8 mouse cellular contexts compared by ENCODE assay signal in genomic region chr2:158178696-158179369, GRCm38 (mm10). TPM values are rescaled to one million over a fixed set of nuclear protein-coding genes. Genes with fewer than 3 reads are reported as not detected.
DNase-seq lines count a peak whose midpoint lies in the region; ATAC-seq lines count a peak whose summit lies in the region.

No protein-coding gene starts in this region.

- H3K36me3 ChIP-seq in forebrain, embryonic 16.5 days (ENCODE audit: control insufficient read depth, insufficient read depth) = no peaks in the 10 kb centered on the region
- H3K36me3 ChIP-seq in hindbrain, embryonic 10.5 days = no peaks in the 10 kb centered on the region
- no peaks in the 10 kb centered on the region for H3K36me3 ChIP-seq in limb, embryonic 13.5 days
- H3K36me3 ChIP-seq in midbrain, embryonic 13.5 days = no peaks in the 10 kb centered on the region
- H3K36me3 ChIP-seq in stomach, embryonic 15.5 days = no peaks in the 10 kb centered on the region

- H3K27me3 ChIP-seq in forebrain, embryonic 16.5 days (replicated peaks; ENCODE audit: control insufficient read depth, insufficient read depth, low read length) = no peaks in the 10 kb centered on the region
- peaks cover 6% of the 10 kb centered on the region; the same call in 1 of the 2 replicates for H3K27me3 ChIP-seq in hindbrain, embryonic 10.5 days (ENCODE audit: insufficient read depth, poor library complexity, severe bottlenecking)
- H3K27me3 ChIP-seq in limb, embryonic 13.5 days = no peaks in the 10 kb centered on the region; the same call in 1 of the 2 replicates
- no peaks in the 10 kb centered on the region for H3K27me3 ChIP-seq in midbrain, embryonic 13.5 days
- H3K27me3 ChIP-seq in stomach, embryonic 15.5 days (replicated peaks) = no peaks in the 10 kb centered on the region

- H3K4me1 ChIP-seq in forebrain, embryonic 16.5 days (replicated peaks; ENCODE audit: control insufficient read depth, insufficient read depth, low read length) = peaks cover 42% of the 10 kb centered on the region
- H3K4me1 ChIP-seq in hindbrain, embryonic 10.5 days (replicated peaks) = peaks cover 33% of the 10 kb centered on the region
- H3K4me1 ChIP-seq in limb, embryonic 13.5 days = peaks cover 8% of the 10 kb centered on the region
- peaks cover 33% of the 10 kb centered on the region for H3K4me1 ChIP-seq in midbrain, embryonic 13.5 days (replicated peaks)
- peaks cover 16% of the 10 kb centered on the region for H3K4me1 ChIP-seq in stomach, embryonic 15.5 days

- peak overlapping the region; percentile 35 for H3K4me2 ChIP-seq in forebrain, embryonic 16.5 days (ENCODE audit: low read length)
- H3K4me2 ChIP-seq in limb, embryonic 13.5 days (replicated peaks) = peak overlapping the region; percentile 65
- peak overlapping the region; percentile 49 for H3K4me2 ChIP-seq in midbrain, embryonic 13.5 days (replicated peaks)
- H3K4me2 ChIP-seq in stomach, embryonic 15.5 days = peak overlapping the region; percentile 60

- WGBS in forebrain, embryonic 16.5 days = 17% methylated on average over 15 of the region's 19 CpGs
- WGBS in hindbrain, embryonic 10.5 days = 9% methylated on average over 19 of the region's 19 CpGs
- 10% methylated on average over 19 of the region's 19 CpGs for WGBS in limb, embryonic 13.5 days
- WGBS in midbrain, embryonic 13.5 days = 10% methylated on average over 19 of the region's 19 CpGs
- 10% methylated on average over 17 of the region's 19 CpGs for WGBS in stomach, embryonic 15.5 days

- ATAC-seq in CD4-positive, CD25-positive, alpha-beta regulatory T cell, adult 4 months = peak; percentile 57
- peak; percentile 23 for ATAC-seq in forebrain, embryonic 16.5 days
- ATAC-seq in limb, embryonic 13.5 days (ENCODE audit: low FRiP score, low read depth) = peak; percentile 82
- peak; percentile 51; the same call in 1 of the 2 replicates for ATAC-seq in midbrain, embryonic 13.5 days
- peak; percentile 81 for ATAC-seq in stomach, embryonic 15.5 days (ENCODE audit: insufficient read depth, low FRiP score, low read depth)

- peak; percentile 84 for DNase-seq in adrenal gland, postnatal 25 days
- DNase-seq in hindbrain, embryonic 10.5 days (ENCODE audit: low spot score) = peak; percentile 82
- DNase-seq in layer of hippocampus, adult 9-11 months = no peak

- no peaks in the 10 kb centered on the region for H3K9me3 ChIP-seq in forebrain, embryonic 16.5 days (ENCODE audit: control insufficient read depth, low read length)
- H3K9me3 ChIP-seq in hindbrain, embryonic 10.5 days = no peaks in the 10 kb centered on the region
- no peaks in the 10 kb centered on the region for H3K9me3 ChIP-seq in limb, embryonic 13.5 days
- no peaks in the 10 kb centered on the region for H3K9me3 ChIP-seq in midbrain, embryonic 13.5 days
- no peaks in the 10 kb centered on the region for H3K9me3 ChIP-seq in stomach, embryonic 15.5 days

- no peak overlapping the region for H3K27ac ChIP-seq in forebrain, embryonic 16.5 days (ENCODE audit: low read length)
- H3K27ac ChIP-seq in hindbrain, embryonic 10.5 days = peak overlapping the region; percentile 80
- no peak overlapping the region for H3K27ac ChIP-seq in limb, embryonic 13.5 days
- no peak overlapping the region for H3K27ac ChIP-seq in midbrain, embryonic 13.5 days
- H3K27ac ChIP-seq in stomach, embryonic 15.5 days = peak overlapping the region; percentile 77

- no peak overlapping the region; the same call in 1 of the 2 replicates for H3K9ac ChIP-seq in forebrain, embryonic 16.5 days (replicated peaks; ENCODE audit: low read depth, low read length)
- peak overlapping the region; percentile 45 for H3K9ac ChIP-seq in limb, embryonic 13.5 days
- 0 out of 2 replicates have a peak overlapping the region, but pooled peaks have one; percentile 23 for H3K9ac ChIP-seq in midbrain, embryonic 13.5 days (replicated peaks)
- no peak overlapping the region for H3K9ac ChIP-seq in stomach, embryonic 15.5 days

- peak overlapping the region; percentile 19 for H3K4me3 ChIP-seq in forebrain, embryonic 16.5 days (replicated peaks; ENCODE audit: low read length)
- peak overlapping the region; percentile 50 for H3K4me3 ChIP-seq in hindbrain, embryonic 10.5 days
- peak overlapping the region; percentile 36 for H3K4me3 ChIP-seq in limb, embryonic 13.5 days
- peak overlapping the region; percentile 25 for H3K4me3 ChIP-seq in midbrain, embryonic 13.5 days (replicated peaks)
- H3K4me3 ChIP-seq in stomach, embryonic 15.5 days (replicated peaks) = peak overlapping the region; percentile 31

RNA-seq across cellular contexts. Expression of gene Tgm2, which starts 32.6 kb away (rescaled TPM):
- polyA plus RNA-seq in CD4-positive, CD25-positive, alpha-beta regulatory T cell, adult 4 months (2017; shearing (Covaris generic)) = 1 to 10 TPM; 3.1 to 4.4 TPM
- 33.4 and 33.5 TPM in 2 replicates for total RNA-seq in adrenal gland, postnatal 25 days (2021)
- 5.0 and 7.5 TPM in 2 replicates for polyA plus RNA-seq in forebrain, embryonic 16.5 days (2015; fragmentation: Nextera tagmentation; extraction: Ambion mirVana)
- 7.5 and 10.2 TPM in 2 replicates for polyA plus RNA-seq in hindbrain, embryonic 10.5 days (2016; fragmentation: Nextera tagmentation; extraction: Ambion mirVana)
- 6.2 and 7.5 TPM in 2 replicates for polyA plus RNA-seq in limb, embryonic 13.5 days (2015; fragmentation: Nextera tagmentation; extraction: Ambion mirVana)
- polyA plus RNA-seq in midbrain, embryonic 13.5 days (2015; fragmentation: Nextera tagmentation; extraction: Ambion mirVana) = 9.1 and 12.3 TPM in 2 replicates
- polyA plus RNA-seq in stomach, embryonic 15.5 days (2015; fragmentation: Nextera tagmentation; extraction: Ambion mirVana) = 91.7 and 93.1 TPM in 2 replicates

RNA-seq across cellular contexts. Expression of gene D630003M21Rik, which starts 50.2 kb away (rescaled TPM):
- not detected for polyA plus RNA-seq in CD4-positive, CD25-positive, alpha-beta regulatory T cell, adult 4 months (2017; shearing (Covaris generic))
- total RNA-seq in adrenal gland, postnatal 25 days (2021) = 1.3 and 2.4 TPM in 2 replicates
- 1.8 and 2.8 TPM in 2 replicates for polyA plus RNA-seq in forebrain, embryonic 16.5 days (2015; fragmentation: Nextera tagmentation; extraction: Ambion mirVana)
- polyA plus RNA-seq in hindbrain, embryonic 10.5 days (2016; fragmentation: Nextera tagmentation; extraction: Ambion mirVana) = 3.7 and 4.9 TPM in 2 replicates
- polyA plus RNA-seq in limb, embryonic 13.5 days (2015; fragmentation: Nextera tagmentation; extraction: Ambion mirVana) = 16.4 and 17.4 TPM in 2 replicates
- polyA plus RNA-seq in midbrain, embryonic 13.5 days (2015; fragmentation: Nextera tagmentation; extraction: Ambion mirVana) = 1.6 and 2.4 TPM in 2 replicates
- polyA plus RNA-seq in stomach, embryonic 15.5 days (2015; fragmentation: Nextera tagmentation; extraction: Ambion mirVana) = 3.8 TPM in 2 replicates

Comparison
In these comparisons a context has a peak if more than half of its experiments do, and no peak if none do; other contexts are left out.
1. ATAC-seq: peak in every context shown above with its lines; median percentile 82 in limb, embryonic 13.5 days; 81 in stomach, embryonic 15.5 days; 57 in CD4-positive, CD25-positive, alpha-beta regulatory T cell, adult 4 months; 51 in midbrain, embryonic 13.5 days; 23 in forebrain, embryonic 16.5 days.
2. H3K27ac ChIP-seq: peak in hindbrain, embryonic 10.5 days (single experiment) and stomach, embryonic 15.5 days (single experiment); none in forebrain, embryonic 16.5 days (single experiment), limb, embryonic 13.5 days (single experiment) and midbrain, embryonic 13.5 days (single experiment).
3. H3K9ac ChIP-seq: peak in limb, embryonic 13.5 days (single experiment) and midbrain, embryonic 13.5 days (single experiment); none in forebrain, embryonic 16.5 days (single experiment) and stomach, embryonic 15.5 days (single experiment).
4. Peak in every context shown above with its lines, with median percentiles within 50 percentile points of each other: H3K4me2 ChIP-seq and H3K4me3 ChIP-seq.